Mouse (Mus musculus): Measurements from ENCODE around the gene Lrrc49. TPM values are rescaled to one million over a fixed set of nuclear protein-coding genes. Genes with fewer than 3 reads are reported as not detected.
A peak's percentile ranks its signal among the peaks of the same experiment; 100 is the strongest.

Gene Lrrc49
- 0.64 and 1.1 TPM in 2 replicates for polyA plus RNA-seq (2012; rRNA removed)

DNA sequence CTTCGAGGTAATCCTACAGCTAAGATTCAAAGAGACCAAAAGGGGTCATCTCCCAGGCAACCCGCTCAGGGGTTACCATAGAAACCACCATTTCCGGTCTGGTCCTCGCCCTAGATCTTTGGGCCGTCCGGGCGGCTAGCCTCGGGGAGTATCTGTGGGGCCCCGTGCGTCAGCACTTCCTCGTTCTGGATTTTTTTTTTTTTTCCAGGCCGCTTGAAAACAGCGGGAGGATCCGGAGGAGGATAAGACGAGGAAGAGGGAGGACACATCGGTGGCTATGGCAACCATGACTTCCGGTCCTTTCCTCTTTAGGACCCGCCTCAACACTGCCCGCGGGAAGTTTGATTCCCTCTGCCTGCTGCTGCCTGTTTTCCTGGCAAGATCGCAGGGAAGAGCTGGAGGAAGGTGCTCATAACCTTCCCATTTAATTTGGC lies at the start of gene Lrrc49:
TSS of gene Lrrc49 (minus strand) at position 268 of the 434 bp plus-strand sequence.
- under 1% methylated on average over 21 of the region's 21 CpGs for WGBS
- H3K27ac ChIP-seq (ENCODE audit: control insufficient read depth, insufficient read depth, low read length) = no peak within 1 kb of the TSS; the same call in 1 of the 2 replicates

DNA sequence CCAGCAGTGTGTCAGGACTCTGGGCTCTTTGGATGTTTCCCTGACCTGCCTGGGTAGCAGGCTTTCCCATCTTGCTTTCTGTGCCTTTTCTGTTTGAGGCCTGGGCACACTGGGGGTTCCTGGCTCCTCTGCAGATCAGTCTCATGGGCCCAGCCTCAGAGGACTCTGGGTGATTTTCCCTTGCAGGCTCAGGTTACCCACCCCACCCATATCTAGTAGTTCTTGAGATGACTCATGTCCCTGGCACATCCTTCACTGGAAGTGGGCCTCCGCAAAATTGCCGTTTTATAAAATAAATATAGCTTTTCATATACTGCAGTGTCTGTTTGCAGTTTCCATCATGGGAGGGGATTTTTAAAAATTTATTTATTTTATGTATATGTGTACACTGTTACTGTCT lies 46.4 kb upstream of the Lrrc49 start:
- WGBS = 92% methylated on average over 2 of the region's 2 CpGs
- Histone ChIP-seq H3K4me3 (ENCODE audit: control insufficient read depth, insufficient read depth, low read length) (no peak overlapping the region), H3K27me3 (ENCODE audit: control insufficient read depth, insufficient read depth, low read length) (no peaks in the 10 kb centered on the region), H3K27ac (ENCODE audit: control insufficient read depth, insufficient read depth, low read length) (no peak overlapping the region), H3K36me3 (ENCODE audit: control insufficient read depth, insufficient read depth, low read length) (no peaks in the 10 kb centered on the region), H3K4me1 (replicated peaks; ENCODE audit: control insufficient read depth, insufficient read depth, low read length) (no peaks in the 10 kb centered on the region)
- DNase-seq = no peak
- TF ChIP-seq POLR2A (IDR thresholded peaks at IDR 0.05; ENCODE audit: control insufficient read depth, extremely low read depth, insufficient read depth, low read length, poor library complexity) (no peak), CTCF (IDR thresholded peaks at IDR 0.05; ENCODE audit: borderline replicate concordance, control insufficient read depth, extremely low read depth, insufficient read depth, low read length, poor library complexity) (no peak)

More for the DNA sequence above, at the start of gene Lrrc49:
- no peaks in the 10 kb centered on the region for H3K36me3 ChIP-seq (ENCODE audit: control insufficient read depth, insufficient read depth, low read length)
- TF ChIP-seq POLR2A (IDR thresholded peaks at IDR 0.05; ENCODE audit: control insufficient read depth, extremely low read depth, insufficient read depth, low read length, poor library complexity) (no peak), CTCF (IDR thresholded peaks at IDR 0.05; ENCODE audit: borderline replicate concordance, control insufficient read depth, extremely low read depth, insufficient read depth, low read length, poor library complexity) (no peak)
- H3K4me3 ChIP-seq (ENCODE audit: control insufficient read depth, insufficient read depth, low read length) = peak within 1 kb of the TSS; percentile 87
- no peaks in the 10 kb centered on the region for H3K27me3 ChIP-seq (ENCODE audit: control insufficient read depth, insufficient read depth, low read length)
- H3K4me1 ChIP-seq (replicated peaks; ENCODE audit: control insufficient read depth, insufficient read depth, low read length) = peaks cover 12% of the 10 kb centered on the region
- DNase-seq = peak; percentile 72

DNA sequence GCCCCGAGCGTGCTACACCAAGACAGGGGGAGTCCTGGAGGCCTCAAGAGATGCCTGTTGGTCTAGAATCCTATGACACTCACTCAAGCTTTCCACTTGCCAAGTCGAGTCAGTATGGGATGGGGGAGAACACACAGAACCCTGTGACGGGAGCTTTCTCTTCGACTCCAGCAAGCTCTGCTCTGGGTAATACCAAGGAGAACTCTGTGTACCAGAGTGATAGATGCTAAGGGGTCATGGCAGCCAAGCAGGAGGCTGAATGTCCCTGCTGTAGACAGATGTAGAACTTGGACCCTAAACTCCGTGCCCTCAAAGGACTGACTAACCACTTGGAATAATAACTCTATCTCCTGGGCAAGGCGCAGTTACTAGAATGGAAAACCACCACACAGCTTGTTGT lies 37.0 kb upstream of the Lrrc49 start:
- H3K27ac ChIP-seq (ENCODE audit: control insufficient read depth, insufficient read depth, low read length) = no peak overlapping the region
- no peaks in the 10 kb centered on the region for H3K4me1 ChIP-seq (replicated peaks; ENCODE audit: control insufficient read depth, insufficient read depth, low read length)
- DNase-seq = no peak
- no peaks in the 10 kb centered on the region for H3K27me3 ChIP-seq (ENCODE audit: control insufficient read depth, insufficient read depth, low read length)
- WGBS = 96% methylated on average over 7 of the region's 7 CpGs
- TF ChIP-seq CTCF (IDR thresholded peaks at IDR 0.05; ENCODE audit: borderline replicate concordance, control insufficient read depth, extremely low read depth, insufficient read depth, low read length, poor library complexity) (no peak), POLR2A (IDR thresholded peaks at IDR 0.05; ENCODE audit: control insufficient read depth, extremely low read depth, insufficient read depth, low read length, poor library complexity) (no peak)
- no peaks in the 10 kb centered on the region for H3K36me3 ChIP-seq (ENCODE audit: control insufficient read depth, insufficient read depth, low read length)
- no peak overlapping the region for H3K4me3 ChIP-seq (ENCODE audit: control insufficient read depth, insufficient read depth, low read length)

DNA sequence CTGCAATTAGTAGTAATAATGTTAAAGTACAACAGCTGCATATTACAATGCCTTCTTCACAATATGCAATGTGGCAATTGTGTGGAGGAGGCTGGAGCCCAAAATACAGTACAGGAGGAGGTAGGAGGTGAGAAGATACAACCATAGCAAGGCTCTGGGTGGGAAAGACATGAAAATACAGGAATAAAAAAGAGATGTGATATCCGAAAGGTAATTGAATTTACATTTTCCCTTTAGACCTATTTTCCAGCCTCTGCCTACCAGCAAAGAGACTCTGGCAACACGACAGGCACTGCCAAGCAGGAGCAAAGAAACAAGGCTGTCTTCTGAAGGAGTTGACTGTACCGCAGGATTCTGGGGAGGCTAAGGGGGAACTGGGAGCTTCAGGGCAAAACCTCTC lies 31.7 kb upstream of the Lrrc49 start:
- no peak for DNase-seq
- Histone ChIP-seq H3K4me1 (replicated peaks; ENCODE audit: control insufficient read depth, insufficient read depth, low read length) (no peaks in the 10 kb centered on the region), H3K27ac (ENCODE audit: control insufficient read depth, insufficient read depth, low read length) (no peak overlapping the region), H3K36me3 (ENCODE audit: control insufficient read depth, insufficient read depth, low read length) (no peaks in the 10 kb centered on the region), H3K27me3 (ENCODE audit: control insufficient read depth, insufficient read depth, low read length) (no peaks in the 10 kb centered on the region), H3K4me3 (ENCODE audit: control insufficient read depth, insufficient read depth, low read length) (no peak overlapping the region)
- WGBS = 94% methylated on average over 3 of the region's 3 CpGs
- TF ChIP-seq POLR2A (IDR thresholded peaks at IDR 0.05; ENCODE audit: control insufficient read depth, extremely low read depth, insufficient read depth, low read length, poor library complexity) = no peak
- no peak for TF ChIP-seq CTCF (IDR thresholded peaks at IDR 0.05; ENCODE audit: borderline replicate concordance, control insufficient read depth, extremely low read depth, insufficient read depth, low read length, poor library complexity)

DNA sequence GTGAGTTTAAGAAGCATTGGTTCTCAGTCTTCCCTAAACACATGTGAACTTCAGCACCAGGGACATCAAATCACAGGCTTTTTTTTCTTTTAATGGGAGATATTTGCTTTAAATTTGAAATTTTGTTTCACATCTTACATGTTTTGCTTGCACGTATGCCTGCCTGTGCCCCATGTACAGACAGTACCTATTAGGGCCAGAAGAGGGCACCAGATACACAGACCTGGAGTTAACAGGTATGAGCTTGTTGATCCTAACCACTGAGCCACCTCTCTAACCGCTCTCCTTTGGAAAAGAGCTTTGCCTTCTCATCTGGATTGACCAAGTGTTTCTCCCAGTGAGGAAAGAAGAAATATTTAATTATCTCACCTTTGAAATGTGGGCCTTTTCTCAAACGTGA lies 30.3 kb upstream of the Lrrc49 start:
- H3K27ac ChIP-seq (ENCODE audit: control insufficient read depth, insufficient read depth, low read length) = no peak overlapping the region
- no peaks in the 10 kb centered on the region for H3K4me1 ChIP-seq (replicated peaks; ENCODE audit: control insufficient read depth, insufficient read depth, low read length)
- WGBS = 52% methylated on average over 3 of the region's 3 CpGs
- no peaks in the 10 kb centered on the region for H3K36me3 ChIP-seq (ENCODE audit: control insufficient read depth, insufficient read depth, low read length)
- no peak for TF ChIP-seq POLR2A (IDR thresholded peaks at IDR 0.05; ENCODE audit: control insufficient read depth, extremely low read depth, insufficient read depth, low read length, poor library complexity)
- peaks cover 1% of the 10 kb centered on the region; the same call in 1 of the 2 replicates for H3K27me3 ChIP-seq (ENCODE audit: control insufficient read depth, insufficient read depth, low read length)
- no peak overlapping the region for H3K4me3 ChIP-seq (ENCODE audit: control insufficient read depth, insufficient read depth, low read length)
- peak; percentile 54 for DNase-seq

DNA sequence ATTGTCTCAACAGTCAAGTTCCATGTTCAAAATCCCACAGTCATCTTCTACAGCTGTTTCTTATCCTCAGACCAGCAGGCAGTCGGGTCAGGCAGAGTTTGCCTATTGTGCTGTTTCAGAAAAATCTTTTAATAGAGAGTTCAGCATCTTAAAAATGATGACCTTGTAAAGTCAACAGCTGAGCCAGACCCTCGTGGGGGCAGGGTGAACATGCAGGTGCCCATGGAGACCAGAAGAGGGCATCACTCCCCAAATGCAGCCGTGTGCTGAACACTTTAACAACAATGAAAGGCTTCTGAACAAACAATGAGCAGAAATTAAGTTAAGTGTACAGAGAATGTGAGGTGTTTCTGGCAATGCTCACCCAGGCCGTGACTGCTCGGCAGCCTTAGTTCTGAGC lies 27.9 kb upstream of the Lrrc49 start:
- no peak for DNase-seq

DNA sequence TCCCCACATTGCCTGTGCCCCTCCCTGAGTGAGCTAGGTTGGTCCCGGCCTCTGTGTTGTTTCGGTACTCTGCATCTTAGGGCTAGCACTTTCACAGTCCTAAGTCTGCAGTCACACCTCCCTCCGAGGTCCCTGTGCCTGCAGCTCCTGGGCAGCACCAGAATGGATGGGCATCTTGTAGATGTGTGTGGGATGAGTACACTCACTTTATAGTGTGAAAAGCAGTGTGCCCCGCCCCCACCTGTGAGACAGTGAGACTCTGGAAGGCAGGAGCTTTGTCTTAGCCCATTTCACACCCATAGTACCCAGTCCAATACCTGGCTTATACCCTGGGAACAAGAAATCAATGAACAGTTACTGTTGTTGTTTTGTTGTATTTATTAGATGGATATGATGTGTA lies 27.3 kb upstream of the Lrrc49 start:
- Histone ChIP-seq H3K4me1 (replicated peaks; ENCODE audit: control insufficient read depth, insufficient read depth, low read length) (peaks cover 3% of the 10 kb centered on the region), H3K36me3 (ENCODE audit: control insufficient read depth, insufficient read depth, low read length) (no peaks in the 10 kb centered on the region), H3K4me3 (ENCODE audit: control insufficient read depth, insufficient read depth, low read length) (no peak overlapping the region), H3K27me3 (ENCODE audit: control insufficient read depth, insufficient read depth, low read length) (peaks cover 9% of the 10 kb centered on the region; the same call in 1 of the 2 replicates), H3K27ac (ENCODE audit: control insufficient read depth, insufficient read depth, low read length) (no peak overlapping the region)
- TF ChIP-seq CTCF (IDR thresholded peaks at IDR 0.05; ENCODE audit: borderline replicate concordance, control insufficient read depth, extremely low read depth, insufficient read depth, low read length, poor library complexity) (no peak), POLR2A (IDR thresholded peaks at IDR 0.05; ENCODE audit: control insufficient read depth, extremely low read depth, insufficient read depth, low read length, poor library complexity) (no peak)
- no peak for DNase-seq
- 99% methylated on average over 4 of the region's 4 CpGs for WGBS

More for the DNA sequence above, 27.9 kb upstream of the Lrrc49 start:
- Histone ChIP-seq H3K4me1 (replicated peaks; ENCODE audit: control insufficient read depth, insufficient read depth, low read length) (peaks cover 3% of the 10 kb centered on the region), H3K27me3 (ENCODE audit: control insufficient read depth, insufficient read depth, low read length) (peaks cover 9% of the 10 kb centered on the region; the same call in 1 of the 2 replicates), H3K27ac (ENCODE audit: control insufficient read depth, insufficient read depth, low read length) (no peak overlapping the region), H3K4me3 (ENCODE audit: control insufficient read depth, insufficient read depth, low read length) (no peak overlapping the region), H3K36me3 (ENCODE audit: control insufficient read depth, insufficient read depth, low read length) (no peaks in the 10 kb centered on the region)
- WGBS = 63% methylated on average over 5 of the region's 5 CpGs
- TF ChIP-seq CTCF (IDR thresholded peaks at IDR 0.05; ENCODE audit: borderline replicate concordance, control insufficient read depth, extremely low read depth, insufficient read depth, low read length, poor library complexity) (no peak), POLR2A (IDR thresholded peaks at IDR 0.05; ENCODE audit: control insufficient read depth, extremely low read depth, insufficient read depth, low read length, poor library complexity) (no peak)

Measured in thymus, adult 2 months (tissue).